Mouse (Mus musculus) liver, embryonic 13.5 days (tissue): ENCODE data around the gene Tgfb2. TPM values are rescaled to one million over a fixed set of nuclear protein-coding genes. Genes with fewer than 3 reads are reported as not detected.

Experiments
- ATAC-seq: fragments of 200-750 bp; cut with Nextera tagmentation; 2 replicates; pipeline ENCODE4 v1.8.0; 2017; ENCODE audit warnings: low read depth, mild to moderate bottlenecking, moderate number of reproducible peaks, moderate library complexity
- DNase-seq: peaks from one replicate; pipeline ENCODE4 v3.0.0; 2022
- H3K27ac ChIP-seq: fragments of 300-500 bp; sonication (generic); 2 replicates; pipeline ENCODE4 v1.5.1; 2015; ENCODE audit warnings: moderate library complexity, mild to moderate bottlenecking, inconsistent platforms
- H3K27me3 ChIP-seq: fragments of 300-500 bp; sonication (generic); 2 replicates; pipeline ENCODE4 v1.6.1; 2015; ENCODE audit warnings: mild to moderate bottlenecking, inconsistent platforms
- H3K36me3 ChIP-seq: fragments of 300-500 bp; sonication (generic); 2 replicates; pipeline ENCODE4 v1.6.1; 2015; ENCODE audit warnings: mild to moderate bottlenecking, inconsistent platforms
- H3K4me1 ChIP-seq: fragments of 300-500 bp; sonication (generic); replicated peaks from 2 replicates; pipeline ENCODE4 v1.6.1; 2015; ENCODE audit warnings: inconsistent platforms
- H3K4me2 ChIP-seq: fragments of 300-500 bp; sonication (generic); 2 replicates; pipeline ENCODE4 v1.6.1; 2015; ENCODE audit warnings: inconsistent platforms, mild to moderate bottlenecking, moderate library complexity
- H3K4me3 ChIP-seq: fragments of 300-500 bp; sonication (generic); replicated peaks from 2 replicates; pipeline ENCODE4 v1.5.1; 2015; ENCODE audit warnings: mild to moderate bottlenecking, inconsistent platforms
- H3K9ac ChIP-seq: fragments of 300-500 bp; sonication (generic); 2 replicates; pipeline ENCODE4 v1.6.1; 2015; ENCODE audit warnings: mild to moderate bottlenecking, inconsistent platforms
- H3K9me3 ChIP-seq: fragments of 300-500 bp; sonication (generic); replicated peaks from 2 replicates; pipeline ENCODE4 v1.6.1; 2016; ENCODE audit warnings: inconsistent platforms
- WGBS: fragments of 180-500 bp; shearing (Covaris S2); methylation state at CpG from one replicate; pipeline ENCODE4 v1.1.7; 2015; ENCODE audit not compliant: insufficient replicate concordance; 5-methylcytosine and 5-hydroxymethylcytosine counted together
- polyA plus RNA-seq: library from polyadenylated mRNA; unstranded; fragments of >200 nt; fragmentation: Nextera tagmentation; extraction: Ambion mirVana; gene quantifications from 2 replicates; pipeline ENCODE4 v1.2.1, GENCODE M21; 2015

The Tgfb2 gene
- polyA plus RNA-seq, 1 experiment from 2014 or later = 2.1 TPM

DNA sequence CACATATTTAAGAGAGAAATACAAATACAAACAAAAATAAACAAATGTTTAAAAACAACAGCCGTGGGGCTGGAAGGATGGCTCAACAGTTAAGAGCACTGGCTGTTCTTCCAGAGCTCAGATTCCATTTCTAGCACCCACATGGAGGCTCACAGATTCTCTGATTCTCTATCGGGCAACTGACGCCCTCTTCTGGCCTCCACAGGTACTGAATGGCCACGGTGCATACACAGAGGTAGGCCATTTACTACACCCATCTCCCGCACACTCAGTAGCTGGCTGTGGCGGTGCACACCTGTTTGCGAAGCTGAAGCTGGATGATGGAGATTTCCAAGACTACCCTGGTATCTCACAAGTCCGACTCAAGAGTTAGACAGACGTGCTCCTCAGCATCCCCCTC, 13.9 kb upstream of the Tgfb2 start:
- Histone ChIP-seq H3K9me3 (no peaks in the 10 kb centered on the region), H3K4me1 (no peaks in the 10 kb centered on the region), H3K27ac (no peak overlapping the region), H3K36me3 (peaks cover 45% of the 10 kb centered on the region), H3K9ac (no peak overlapping the region), H3K4me3 (no peak overlapping the region), H3K27me3 (no peaks in the 10 kb centered on the region), H3K4me2 (no peak overlapping the region)
- WGBS = 77% methylated on average over 9 of the region's 9 CpGs
- no peak for DNase-seq
- ATAC-seq = no peak

- H3K4me3 ChIP-seq = no peak overlapping the region
- ATAC-seq (no peak), DNase-seq (no peak)
- no peak overlapping the region for H3K4me2 ChIP-seq
- peaks cover 45% of the 10 kb centered on the region for H3K36me3 ChIP-seq
- no peak overlapping the region for H3K27ac ChIP-seq
- H3K27me3 ChIP-seq = no peaks in the 10 kb centered on the region
- 79% methylated on average over 5 of the region's 5 CpGs for WGBS
- no peak overlapping the region for H3K9ac ChIP-seq
- no peaks in the 10 kb centered on the region for H3K4me1 ChIP-seq
- H3K9me3 ChIP-seq = no peaks in the 10 kb centered on the region
These were observed 13.1 kb upstream of the Tgfb2 start for GRCm38 (mm10) chr1:186718881-186719280.

- ATAC-seq = no peak
These were observed 9.4 kb upstream of the Tgfb2 start for GRCm38 (mm10) chr1:186714980-186715896.

DNA sequence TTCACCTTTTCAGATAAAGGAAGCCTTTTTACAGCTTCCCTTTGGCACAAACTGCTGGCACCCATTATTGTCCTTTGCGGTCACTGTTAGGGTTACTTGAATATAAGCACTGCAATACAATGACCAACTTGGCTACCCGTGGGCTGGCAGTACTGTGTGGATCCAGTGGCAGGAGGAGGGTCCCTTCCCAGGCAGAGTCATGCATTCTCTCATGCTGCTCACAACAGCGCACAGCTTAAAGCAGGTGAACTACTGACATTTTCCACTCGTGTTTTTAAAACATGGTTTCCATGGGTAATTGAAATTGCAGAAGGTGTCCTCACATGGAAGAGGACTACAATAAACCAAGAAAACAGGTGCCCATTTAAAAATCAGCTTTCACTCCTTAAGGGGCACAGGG, 8.4 kb upstream of the Tgfb2 start:
- H3K9me3 ChIP-seq = no peaks in the 10 kb centered on the region
- ATAC-seq = no peak
- H3K27ac ChIP-seq = no peak overlapping the region
- 73% methylated on average over 4 of the region's 4 CpGs for WGBS
- H3K36me3 ChIP-seq = peaks cover 25% of the 10 kb centered on the region
- H3K4me2 ChIP-seq = no peak overlapping the region
- H3K27me3 ChIP-seq = no peaks in the 10 kb centered on the region
- H3K4me1 ChIP-seq = no peaks in the 10 kb centered on the region
- no peak for DNase-seq
- no peak overlapping the region for H3K9ac ChIP-seq
- no peak overlapping the region for H3K4me3 ChIP-seq

More at GRCm38 (mm10) chr1:186714980-186715896, 9.4 kb upstream of the Tgfb2 start:
- H3K36me3 ChIP-seq = peaks cover 35% of the 10 kb centered on the region
- WGBS = 73% methylated on average over 17 of the region's 17 CpGs
- H3K9me3 ChIP-seq = no peaks in the 10 kb centered on the region
- H3K9ac ChIP-seq = no peak overlapping the region
- H3K4me1 ChIP-seq = no peaks in the 10 kb centered on the region
- H3K27ac ChIP-seq = no peak overlapping the region
- no peak overlapping the region for H3K4me2 ChIP-seq
- no peaks in the 10 kb centered on the region for H3K27me3 ChIP-seq
- no peak for DNase-seq
- no peak overlapping the region for H3K4me3 ChIP-seq

GRCm38 (mm10) chr1:186712802-186713471, 7.1 kb upstream of the Tgfb2 start:
- H3K27me3 ChIP-seq = no peaks in the 10 kb centered on the region
- H3K4me2 ChIP-seq = no peak overlapping the region
- H3K4me1 ChIP-seq = no peaks in the 10 kb centered on the region
- no peak overlapping the region for H3K9ac ChIP-seq
- ATAC-seq (no peak), DNase-seq (no peak)
- H3K9me3 ChIP-seq = no peaks in the 10 kb centered on the region
- WGBS = 3% methylated on average over 3 of the region's 3 CpGs
- no peak overlapping the region for H3K4me3 ChIP-seq
- peaks cover 16% of the 10 kb centered on the region for H3K36me3 ChIP-seq
- no peak overlapping the region for H3K27ac ChIP-seq

DNA sequence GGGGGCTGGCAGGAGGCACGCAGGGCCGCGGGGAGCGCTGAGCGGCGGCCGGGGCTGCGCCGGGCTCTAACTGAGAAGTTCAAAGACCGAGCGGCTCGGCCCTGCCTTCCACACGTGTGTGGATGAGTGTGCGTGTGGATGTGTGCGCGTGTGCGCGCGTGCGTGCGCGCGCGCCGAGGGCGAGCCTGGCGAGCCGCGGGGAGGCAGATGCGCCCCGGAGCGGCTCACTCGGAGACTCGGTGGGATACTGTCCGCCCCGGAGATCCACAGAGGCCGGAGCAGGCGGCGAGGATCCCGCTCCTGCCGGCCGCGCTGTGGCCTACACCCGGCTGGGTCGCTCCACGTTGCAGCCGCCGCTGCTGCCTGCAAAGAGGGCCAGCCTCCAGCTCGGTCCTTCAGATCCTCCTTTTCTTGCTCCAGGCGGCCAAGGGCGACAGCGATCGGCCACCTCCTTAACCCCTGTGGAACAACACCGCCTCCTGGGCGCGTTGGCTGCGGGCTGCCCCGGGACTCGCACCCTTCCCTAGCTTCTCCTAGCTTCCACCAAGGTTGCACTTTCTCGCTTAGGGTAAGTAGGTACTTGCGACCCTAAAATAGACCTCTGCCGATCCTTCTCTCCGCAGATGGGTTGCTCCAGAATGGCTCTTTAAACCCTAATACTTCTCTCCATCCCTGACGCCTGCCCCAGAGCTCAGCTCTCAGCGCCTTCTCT, 430 bp downstream of the Tgfb2 start:
- Histone ChIP-seq H3K4me2 (peak overlapping the region; percentile 66), H3K4me1 (peaks cover 8% of the 10 kb centered on the region; the same call in 1 of the 2 replicates), H3K27ac (no peak overlapping the region), H3K4me3 (peak overlapping the region; percentile 56), H3K9ac (peak overlapping the region; percentile 22; the same call in 1 of the 2 replicates), H3K9me3 (no peaks in the 10 kb centered on the region), H3K36me3 (no peaks in the 10 kb centered on the region), H3K27me3 (peaks cover 60% of the 10 kb centered on the region)
- under 1% methylated on average over 65 of the region's 65 CpGs for WGBS
- ATAC-seq (peak; percentile 45), DNase-seq (no peak)

DNA sequence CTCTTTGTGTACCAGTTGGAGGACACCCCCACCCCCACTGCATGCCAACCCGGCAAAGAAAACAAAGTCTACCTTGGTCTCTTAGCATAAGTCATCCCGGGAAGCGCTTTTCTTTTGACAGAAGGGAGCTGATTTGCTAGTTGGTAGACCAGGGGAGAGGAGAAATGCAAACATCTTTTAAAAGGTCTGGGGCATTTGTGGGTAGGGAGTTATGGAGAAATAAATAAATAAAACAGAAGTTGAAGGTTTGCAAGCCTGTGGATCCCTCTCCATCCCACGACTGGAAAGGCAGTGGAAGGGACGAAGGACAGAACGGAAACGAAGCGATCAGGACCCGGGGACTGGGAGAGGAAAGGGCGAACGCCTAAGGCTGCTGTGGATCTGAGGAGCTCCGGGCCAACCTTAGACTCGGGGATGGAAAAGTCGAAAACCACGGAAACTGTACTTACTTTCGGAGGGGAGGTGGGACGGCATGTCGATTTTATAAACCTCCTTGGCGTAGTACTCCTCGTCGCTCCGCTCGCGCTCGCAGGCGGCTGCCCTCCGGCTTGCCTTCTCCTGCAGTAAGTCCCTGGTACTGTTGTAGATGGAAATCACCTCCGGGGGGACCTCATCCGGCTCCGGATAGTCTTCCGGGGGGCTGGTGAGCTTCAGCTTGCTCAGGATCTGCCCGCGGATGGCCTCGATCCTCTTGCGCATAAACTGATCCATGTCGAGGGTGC, 1.6 kb downstream of the Tgfb2 start:
- H3K9ac ChIP-seq = peak overlapping the region; percentile 47
- H3K27ac ChIP-seq = no peak overlapping the region

GRCm38 (mm10) chr1:186703256-186703979, 2.4 kb downstream of the Tgfb2 start:
- H3K9me3 ChIP-seq = no peaks in the 10 kb centered on the region
- H3K27ac ChIP-seq = no peak overlapping the region
- WGBS = 1% methylated on average over 15 of the region's 15 CpGs
- peaks cover 61% of the 10 kb centered on the region for H3K27me3 ChIP-seq
- peak overlapping the region; percentile 56 for H3K4me3 ChIP-seq
- ATAC-seq (no peak), DNase-seq (no peak)
- H3K4me2 ChIP-seq = peak overlapping the region; percentile 66
- H3K9ac ChIP-seq = no peak overlapping the region
- H3K36me3 ChIP-seq = no peaks in the 10 kb centered on the region
- peaks cover 8% of the 10 kb centered on the region; the same call in 1 of the 2 replicates for H3K4me1 ChIP-seq

More for the DNA sequence above, 1.6 kb downstream of the Tgfb2 start:
- WGBS = under 1% methylated on average over 36 of the region's 36 CpGs
- Histone ChIP-seq H3K27me3 (peaks cover 61% of the 10 kb centered on the region), H3K9me3 (no peaks in the 10 kb centered on the region), H3K4me2 (peak overlapping the region; percentile 66), H3K36me3 (no peaks in the 10 kb centered on the region), H3K4me1 (peaks cover 8% of the 10 kb centered on the region; the same call in 1 of the 2 replicates), H3K4me3 (peak overlapping the region; percentile 56)
- DNase-seq = no peak
- no peak for ATAC-seq

GRCm38 (mm10) chr1:186702391-186703255, 3.2 kb downstream of the Tgfb2 start:
- H3K4me1 ChIP-seq = peaks cover 8% of the 10 kb centered on the region; the same call in 1 of the 2 replicates
- no peaks in the 10 kb centered on the region for H3K9me3 ChIP-seq
- H3K4me2 ChIP-seq = 0 out of 2 replicates have a peak overlapping the region, but pooled peaks have one; percentile 14
- H3K27me3 ChIP-seq = peaks cover 60% of the 10 kb centered on the region
- H3K4me3 ChIP-seq = no peak overlapping the region
- no peak overlapping the region for H3K9ac ChIP-seq
- ATAC-seq = no peak
- H3K27ac ChIP-seq = no peak overlapping the region
- no peak for DNase-seq
- 32% methylated on average over 15 of the region's 15 CpGs for WGBS
- no peaks in the 10 kb centered on the region for H3K36me3 ChIP-seq
